33 mouse cellular contexts compared by ENCODE assay signal in genomic region chr5:137639472-137639871, GRCm38 (mm10). TPM values are rescaled to one million over a fixed set of nuclear protein-coding genes. Genes with fewer than 3 reads are reported as not detected.
DNase-seq lines count a peak whose midpoint lies in the region; ATAC-seq and TF ChIP-seq lines count a peak whose summit lies in the region.
"Had no signal": no experiment of that assay in that cellular context is flagged by ENCODE, and none has a peak within 500 bp of the region (broad histone marks: within the 10 kb centered on the region; RNA-seq: fewer than 3 reads in every experiment).

No protein-coding gene starts in this region.

- in situ Hi-C loops in ES-E14 (cut with MboI; ENCODE audit: low sequenced_read_pairs in 2 of 2, unreplicated experiment in 2 of 2), result no loop called here

- no peaks in the 10 kb centered on the region for H3K9me3 ChIP-seq in forebrain, embryonic 16.5 days (ENCODE audit: control insufficient read depth, low read length)
- H3K9me3 ChIP-seq in forebrain, embryonic 14.5 days (replicated peaks; ENCODE audit: control insufficient read depth, low read length), result no peaks in the 10 kb centered on the region
- no peaks in the 10 kb centered on the region for H3K9me3 ChIP-seq in ES-E14 (ENCODE audit: control insufficient read depth, insufficient read depth, low read depth, low read length)
- H3K9me3 ChIP-seq in lung, embryonic 16.5 days (ENCODE audit: control insufficient read depth, low read length), result no peaks in the 10 kb centered on the region
- H3K9me3 ChIP-seq: embryonic facial prominence, embryonic 10.5 days; embryonic facial prominence, embryonic 15.5 days; forebrain, embryonic 12.5 days; hindbrain, embryonic 12.5 days; midbrain, embryonic 10.5 days; midbrain, embryonic 15.5 days; neural tube, embryonic 15.5 days had no signal

- peaks cover 35% of the 10 kb centered on the region for H3K36me3 ChIP-seq in forebrain, embryonic 16.5 days (ENCODE audit: control insufficient read depth, insufficient read depth)
- H3K36me3 ChIP-seq in forebrain, embryonic 14.5 days (ENCODE audit: control insufficient read depth, insufficient read depth, low read length), result peaks cover 75% of the 10 kb centered on the region
- peaks cover 53% of the 10 kb centered on the region for H3K36me3 ChIP-seq in ES-E14 (ENCODE audit: control insufficient read depth, insufficient read depth, low read length, poor library complexity, severe bottlenecking)
- peaks cover 50% of the 10 kb centered on the region for H3K36me3 ChIP-seq in lung, embryonic 16.5 days (ENCODE audit: control insufficient read depth, insufficient read depth, low read length)

- H3K4me2 ChIP-seq in forebrain, embryonic 16.5 days (ENCODE audit: low read length), result no peak overlapping the region
- no peak overlapping the region for H3K4me2 ChIP-seq in forebrain, embryonic 14.5 days (ENCODE audit: low read length)
- no peak overlapping the region for H3K4me2 ChIP-seq in lung, embryonic 16.5 days (ENCODE audit: low read depth, low read length)
- H3K4me2 ChIP-seq: embryonic facial prominence, embryonic 15.5 days; forebrain, embryonic 12.5 days; heart, embryonic 11.5 days; hindbrain, embryonic 12.5 days; midbrain, embryonic 15.5 days; neural tube, embryonic 15.5 days had no signal

- 0 out of 2 replicates have a peak overlapping the region, but pooled peaks have one; percentile 3 for H3K9ac ChIP-seq in forebrain, embryonic 16.5 days (replicated peaks; ENCODE audit: low read depth, low read length)
- no peak overlapping the region for H3K9ac ChIP-seq in forebrain, embryonic 14.5 days (ENCODE audit: low read length)
- H3K9ac ChIP-seq in ES-E14 (ENCODE audit: insufficient read depth, low read depth, low read length, poor library complexity, severe bottlenecking), result peak overlapping the region; percentile 22; the same call in 1 of the 2 replicates
- H3K9ac ChIP-seq in lung, embryonic 16.5 days (ENCODE audit: low read length), result no peak overlapping the region
- H3K9ac ChIP-seq: embryonic facial prominence, embryonic 15.5 days; forebrain, embryonic 12.5 days; liver, embryonic 14.5 days; midbrain, embryonic 15.5 days; neural tube, embryonic 15.5 days had no signal

- H3K27me3 ChIP-seq in forebrain, embryonic 16.5 days (replicated peaks; ENCODE audit: control insufficient read depth, insufficient read depth, low read length), result peaks cover 11% of the 10 kb centered on the region
- peaks cover 8% of the 10 kb centered on the region; the same call in 1 of the 2 replicates for H3K27me3 ChIP-seq in forebrain, embryonic 14.5 days (replicated peaks; ENCODE audit: control insufficient read depth, insufficient read depth, low read length)
- H3K27me3 ChIP-seq in lung, embryonic 16.5 days (ENCODE audit: control insufficient read depth, insufficient read depth, low read depth, low read length), result peaks cover 6% of the 10 kb centered on the region; the same call in 1 of the 2 replicates

- H3K4me1 ChIP-seq in forebrain, embryonic 16.5 days (replicated peaks; ENCODE audit: control insufficient read depth, insufficient read depth, low read length), result no peaks in the 10 kb centered on the region
- H3K4me1 ChIP-seq in forebrain, embryonic 14.5 days (ENCODE audit: control insufficient read depth, insufficient read depth, low read length), result no peaks in the 10 kb centered on the region
- H3K4me1 ChIP-seq in ES-E14 (ENCODE audit: control insufficient read depth in 2 of 2, insufficient read depth in 2 of 2, low read length in 2 of 2, poor library complexity in 1 of 2), result peaks cover 7 to 29% of the 10 kb centered on the region in 2 experiments; a peak in 3 of 4 replicates
- no peaks in the 10 kb centered on the region for H3K4me1 ChIP-seq in lung, embryonic 16.5 days (replicated peaks; ENCODE audit: control insufficient read depth, insufficient read depth, low read length)
- H3K4me1 ChIP-seq: forebrain, embryonic 12.5 days; hindbrain, embryonic 12.5 days; midbrain, embryonic 15.5 days; neural tube, embryonic 15.5 days had no signal

- no peak overlapping the region for H3K4me3 ChIP-seq in forebrain, embryonic 16.5 days (replicated peaks; ENCODE audit: low read length)
- no peak overlapping the region for H3K4me3 ChIP-seq in forebrain, embryonic 14.5 days (ENCODE audit: low read depth, low read length)
- H3K4me3 ChIP-seq in ES-E14 (ENCODE audit: insufficient read depth in 1 of 2, low read depth in 1 of 2, low read length in 2 of 2, poor library complexity in 1 of 2, severe bottlenecking in 1 of 2), result peak overlapping the region; percentile 7 to 24; a peak in 2 of 4 replicates
- H3K4me3 ChIP-seq in lung, embryonic 16.5 days (ENCODE audit: low read length), result no peak overlapping the region
- H3K4me3 ChIP-seq: embryonic facial prominence, embryonic 10.5 days; embryonic facial prominence, embryonic 15.5 days; forebrain, embryonic 12.5 days; hindbrain, embryonic 12.5 days; midbrain, embryonic 10.5 days; midbrain, embryonic 15.5 days; neural tube, embryonic 15.5 days had no signal

- ATAC-seq in forebrain, embryonic 16.5 days, result no peak
- no peak for ATAC-seq in forebrain, embryonic 14.5 days
- peak; percentile 35; the same call in 1 of the 2 replicates for ATAC-seq in lung, embryonic 16.5 days (ENCODE audit: low read depth)
- no peak for ATAC-seq in inflammation-experienced regulatory T-cells, adult 6 months
- ATAC-seq: hindbrain, postnatal 0 days; intestine, embryonic 16.5 days; midbrain, embryonic 15.5 days had no signal

- no peak overlapping the region for H3K27ac ChIP-seq in forebrain, embryonic 16.5 days (ENCODE audit: low read length)
- H3K27ac ChIP-seq in forebrain, embryonic 14.5 days (ENCODE audit: low read depth, low read length), result no peak overlapping the region
- H3K27ac ChIP-seq in ES-E14 (ENCODE audit: insufficient read depth, low read depth, low read length, poor library complexity, severe bottlenecking), result no peak overlapping the region
- H3K27ac ChIP-seq in lung, embryonic 16.5 days (ENCODE audit: low read length), result no peak overlapping the region; the same call in 1 of the 2 replicates
- H3K27ac ChIP-seq: embryonic facial prominence, embryonic 10.5 days; embryonic facial prominence, embryonic 15.5 days; forebrain, embryonic 12.5 days; hindbrain, embryonic 12.5 days; hindbrain, postnatal 0 days; kidney, postnatal 0 days; liver, embryonic 14.5 days; macrophage; midbrain, embryonic 10.5 days; midbrain, embryonic 15.5 days; neural tube, embryonic 15.5 days had no signal

- no peak for DNase-seq in forebrain, embryonic 14.5 days (ENCODE audit: low spot score)
- DNase-seq in ES-E14 (ENCODE audit: low read depth, low spot score), result no peak
- DNase-seq in lung, postnatal 4 days, result peak; percentile 47 to 66
- no peak for DNase-seq in B cell, adult 2 months
- DNase-seq: adrenal gland, postnatal 14 days; cerebellum, adult 8-10 months; cerebellum, postnatal 25 days; gastrocnemius, postnatal 25 days; heart, postnatal 36 days; kidney, adult 8-10 months; kidney, postnatal 4 days; layer of hippocampus, postnatal 36 days; liver; retina, postnatal 1 day; right cerebral cortex, postnatal 14 days; thymus, postnatal 14 days had no signal

- 91% methylated on average over 7 of the region's 7 CpGs for WGBS in forebrain, embryonic 16.5 days
- WGBS in forebrain, embryonic 14.5 days, result 88% methylated on average over 7 of the region's 7 CpGs
- WGBS in lung, embryonic 16.5 days, result 66% methylated on average over 7 of the region's 7 CpGs

TF ChIP-seq in ES-E14, 5 proteins besides CTCF, POLR2A, EP300 and RAD21 (continues in another document):
- TF ChIP-seq MAFK (IDR thresholded peaks at IDR 0.05; ENCODE audit: insufficient read depth, low read depth, low read length) (no peak), ZNF384 (IDR thresholded peaks at IDR 0.05; ENCODE audit: low read depth, low read length) (no peak), CHD2 (IDR thresholded peaks at IDR 0.05; ENCODE audit: low read depth, low read length) (no peak), HCFC1 (IDR thresholded peaks at IDR 0.05; ENCODE audit: borderline replicate concordance, insufficient read depth, low read length) (no peak)

RNA-seq across cellular contexts. Expression of gene Sap25, which starts 1.7 kb away (rescaled TPM):
- polyA plus RNA-seq in forebrain, embryonic 16.5 days (2015; fragmentation: Nextera tagmentation; extraction: Ambion mirVana), result 5.2 and 10.4 TPM in 2 replicates
- polyA plus RNA-seq in forebrain, embryonic 14.5 days (2014; fragmentation: Nextera tagmentation; extraction: Ambion mirVana), result 1.5 and 4.6 TPM in 2 replicates
- total RNA-seq in ES-E14 (2012; rRNA removed), result 12.0 and 24.0 TPM in 2 replicates
- polyA plus RNA-seq in lung, embryonic 16.5 days (2015; fragmentation: Nextera tagmentation; extraction: Ambion mirVana), result 9.7 and 12.4 TPM in 2 replicates
- 10 to 100 TPM; 18.2 to 49.8 (median 44.0) TPM for polyA plus RNA-seq in inflammation-experienced regulatory T-cells, adult 6 months (2017; shearing (Covaris generic))

RNA-seq across cellular contexts. Expression of gene Irs3, which starts 6.0 kb away (rescaled TPM):
- 0.09 TPM in 1 of 2 replicates, not detected in the other for polyA plus RNA-seq in forebrain, embryonic 16.5 days (2015; fragmentation: Nextera tagmentation; extraction: Ambion mirVana)
- polyA plus RNA-seq in forebrain, embryonic 14.5 days (2014; fragmentation: Nextera tagmentation; extraction: Ambion mirVana), result not detected in 2 replicates
- total RNA-seq in ES-E14 (2012; rRNA removed), result 0.85 and 1.5 TPM in 2 replicates
- polyA plus RNA-seq in lung, embryonic 16.5 days (2015; fragmentation: Nextera tagmentation; extraction: Ambion mirVana), result 0.38 TPM in 1 of 2 replicates, not detected in the other
- polyA plus RNA-seq in inflammation-experienced regulatory T-cells, adult 6 months (2017; shearing (Covaris generic)), result not detected
- polyA plus RNA-seq: forebrain, embryonic 12.5 days; stomach, embryonic 14.5 days had no signal

RNA-seq across cellular contexts. Expression of gene Gm20605, which starts 10.5 kb away (rescaled TPM):
- polyA plus RNA-seq in forebrain, embryonic 16.5 days (2015; fragmentation: Nextera tagmentation; extraction: Ambion mirVana), result 5.1 and 8.7 TPM in 2 replicates
- 4.6 and 6.6 TPM in 2 replicates for polyA plus RNA-seq in forebrain, embryonic 14.5 days (2014; fragmentation: Nextera tagmentation; extraction: Ambion mirVana)
- 7.8 and 13.6 TPM in 2 replicates for total RNA-seq in ES-E14 (2012; rRNA removed)
- 14.8 and 18.1 TPM in 2 replicates for polyA plus RNA-seq in lung, embryonic 16.5 days (2015; fragmentation: Nextera tagmentation; extraction: Ambion mirVana)
- 10 to 100 TPM in 2 of 3 experiments, 1 to 10 TPM in 1; 8.6 to 14.1 (median 13.3) TPM for polyA plus RNA-seq in inflammation-experienced regulatory T-cells, adult 6 months (2017; shearing (Covaris generic))

RNA-seq across cellular contexts. Expression of gene Lrch4, which starts 10.6 kb away (rescaled TPM):
- polyA plus RNA-seq in forebrain, embryonic 16.5 days (2015; fragmentation: Nextera tagmentation; extraction: Ambion mirVana), result 19.1 and 19.3 TPM in 2 replicates
- polyA plus RNA-seq in forebrain, embryonic 14.5 days (2014; fragmentation: Nextera tagmentation; extraction: Ambion mirVana), result 12.3 and 12.4 TPM in 2 replicates
- total RNA-seq in ES-E14 (2012; rRNA removed), result 12.7 and 23.0 TPM in 2 replicates
- 34.2 and 42.6 TPM in 2 replicates for polyA plus RNA-seq in lung, embryonic 16.5 days (2015; fragmentation: Nextera tagmentation; extraction: Ambion mirVana)
- polyA plus RNA-seq in inflammation-experienced regulatory T-cells, adult 6 months (2017; shearing (Covaris generic)), result 10 to 100 TPM; 57.9 to 66.2 (median 65.6) TPM

RNA-seq across cellular contexts. Expression of gene Fbxo24, which starts 10.7 kb away (rescaled TPM):
- polyA plus RNA-seq in forebrain, embryonic 16.5 days (2015; fragmentation: Nextera tagmentation; extraction: Ambion mirVana), result 0.23 and 0.25 TPM in 2 replicates
- 0.10 TPM in 1 of 2 replicates, not detected in the other for polyA plus RNA-seq in forebrain, embryonic 14.5 days (2014; fragmentation: Nextera tagmentation; extraction: Ambion mirVana)
- 1.1 and 2.2 TPM in 2 replicates for total RNA-seq in ES-E14 (2012; rRNA removed)
- polyA plus RNA-seq in lung, embryonic 16.5 days (2015; fragmentation: Nextera tagmentation; extraction: Ambion mirVana), result 0.13 and 0.15 TPM in 2 replicates
- polyA plus RNA-seq in inflammation-experienced regulatory T-cells, adult 6 months (2017; shearing (Covaris generic)), result under 1 TPM in 2 of 3 experiments, not detected in 1; 0.33 to 0.67 TPM
- polyA plus RNA-seq: heart, embryonic 11.5 days; macrophage had no signal

Comparison
In these comparisons a context has a peak if more than half of its experiments do, and no peak if none do; other contexts are left out.
1. H3K9ac ChIP-seq: peak in forebrain, embryonic 16.5 days (single experiment) and ES-E14 (single experiment); none in forebrain, embryonic 14.5 days (single experiment) and lung, embryonic 16.5 days (single experiment).
2. H3K4me3 ChIP-seq: peak in ES-E14 (2 of 2); none in forebrain, embryonic 16.5 days (single experiment), forebrain, embryonic 14.5 days (single experiment) and lung, embryonic 16.5 days (single experiment).
3. DNase-seq: peak in lung, postnatal 4 days (2 of 2); none in forebrain, embryonic 14.5 days (single experiment), ES-E14 (single experiment) and B cell, adult 2 months (0 of 2).